Mouse (Mus musculus): ENCODE results near the gene Tnfrsf8.
"Not testable (repeated sequence)": the region's sequence is repeated elsewhere in the genome, so short reads cannot be mapped to it uniquely, and the experiment has no call there.

Gene Tnfrsf8

DNA sequence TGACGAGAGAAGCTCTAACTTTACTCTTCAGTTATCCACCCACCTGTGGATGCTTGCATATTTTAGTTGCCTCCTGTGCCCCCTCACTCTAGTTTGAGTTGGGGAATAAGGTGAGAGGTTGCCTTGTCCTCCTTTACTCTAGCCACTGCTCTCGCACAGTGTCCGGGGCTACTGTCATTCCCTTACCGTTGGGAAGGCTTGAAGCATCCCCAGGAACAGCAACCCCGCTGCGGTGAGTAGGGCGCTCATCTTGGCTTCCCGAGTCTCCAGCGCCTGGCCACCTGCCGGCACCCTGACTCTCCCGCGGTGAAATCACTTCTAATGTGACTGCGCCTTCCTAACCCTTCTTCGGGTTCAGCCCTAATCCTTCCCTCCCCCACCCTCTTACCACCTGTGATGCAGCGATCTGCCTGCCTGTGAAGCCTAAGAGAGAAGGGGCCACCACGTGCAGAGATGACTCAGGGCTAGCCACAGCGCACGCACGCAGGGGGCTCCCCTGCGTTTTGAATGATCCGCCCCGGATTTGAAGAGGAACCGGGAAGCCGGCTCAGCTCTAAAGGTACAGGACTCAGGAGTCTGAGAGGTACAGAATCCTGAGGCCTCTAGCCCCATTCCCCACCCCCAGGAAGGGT, at the start of gene Tnfrsf8:
TSS of gene Tnfrsf8 (minus strand) at position 329 of the 632 bp plus-strand sequence.
- in situ Hi-C loops (cut with MboI) = no loop called here

DNA sequence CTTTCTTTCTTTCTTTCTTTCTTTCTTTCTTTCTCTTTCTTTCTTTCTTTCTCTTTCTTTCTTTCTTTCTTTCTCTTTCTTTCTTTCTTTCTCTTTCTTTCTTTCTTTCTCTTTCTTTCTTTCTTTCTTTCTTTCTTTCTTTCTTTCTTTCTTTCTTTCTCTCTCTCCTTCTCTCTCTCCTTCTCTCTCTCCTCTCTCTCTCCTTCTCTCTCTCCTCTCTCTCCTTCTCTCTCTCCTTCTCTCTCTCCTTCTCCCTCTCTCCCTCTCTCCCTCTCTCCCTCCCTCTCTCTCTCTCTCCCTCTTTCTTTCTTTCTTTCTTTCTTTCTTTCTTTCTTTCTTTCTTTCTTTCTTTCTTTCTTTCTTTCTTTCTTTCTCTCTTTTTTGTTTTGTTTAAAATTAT, 46.7 kb upstream of the Tnfrsf8 start:
- in situ Hi-C loops (cut with MboI) = not testable (repeated sequence)

GRCm38 (mm10) chr4:145361065-145361464, 46.1 kb upstream of the Tnfrsf8 start:
- in situ Hi-C loops (cut with MboI) = no loop called here

- in situ Hi-C loops (cut with MboI) = no loop called here
Observed at GRCm38 (mm10) chr4:145360567-145360966, 45.6 kb upstream of the Tnfrsf8 start.

DNA sequence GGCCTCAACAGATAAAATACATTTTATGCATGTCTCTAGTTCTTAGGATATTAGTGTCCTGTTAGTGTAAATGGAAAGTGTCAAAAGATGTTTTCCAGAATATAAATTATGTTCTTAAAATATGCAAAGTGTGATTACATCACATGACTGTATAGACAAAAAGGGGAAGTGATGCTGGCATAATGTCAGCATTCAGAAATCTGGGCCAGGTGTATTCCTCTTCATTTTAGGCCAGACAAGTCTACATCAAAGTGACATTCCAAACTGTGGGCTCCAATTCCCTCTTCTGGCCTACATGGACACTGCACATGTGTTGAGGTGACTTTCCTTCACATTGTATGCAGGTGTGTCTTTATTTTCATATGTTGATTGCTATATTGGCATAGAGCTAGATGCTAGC, 41.3 kb upstream of the Tnfrsf8 start:
- in situ Hi-C loops (cut with MboI) = no loop called here

- in situ Hi-C loops (cut with MboI) = no loop called here
Observed at GRCm38 (mm10) chr4:145353855-145354254, 38.9 kb upstream of the Tnfrsf8 start.

DNA sequence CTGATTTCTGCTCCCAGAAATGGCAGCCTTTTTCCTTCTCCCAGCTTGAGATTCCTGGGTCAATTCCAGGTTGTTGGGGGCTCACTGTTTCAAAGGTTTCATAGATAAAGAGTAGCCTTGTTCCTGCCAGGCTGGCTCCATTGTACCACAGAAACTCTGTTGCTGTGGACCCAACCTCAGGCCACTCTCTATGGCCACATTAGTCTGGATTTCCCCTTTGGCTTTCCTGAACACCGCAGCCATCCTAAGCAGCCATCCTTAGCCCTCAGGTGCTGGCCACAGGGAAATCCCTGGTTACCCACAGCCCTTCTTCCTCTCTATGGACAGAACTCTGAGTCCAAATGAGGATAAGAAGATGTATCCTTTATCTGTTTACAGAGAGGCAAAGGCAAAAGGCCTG, 30.0 kb upstream of the Tnfrsf8 start:
- in situ Hi-C loops (cut with MboI) = no loop called here

DNA sequence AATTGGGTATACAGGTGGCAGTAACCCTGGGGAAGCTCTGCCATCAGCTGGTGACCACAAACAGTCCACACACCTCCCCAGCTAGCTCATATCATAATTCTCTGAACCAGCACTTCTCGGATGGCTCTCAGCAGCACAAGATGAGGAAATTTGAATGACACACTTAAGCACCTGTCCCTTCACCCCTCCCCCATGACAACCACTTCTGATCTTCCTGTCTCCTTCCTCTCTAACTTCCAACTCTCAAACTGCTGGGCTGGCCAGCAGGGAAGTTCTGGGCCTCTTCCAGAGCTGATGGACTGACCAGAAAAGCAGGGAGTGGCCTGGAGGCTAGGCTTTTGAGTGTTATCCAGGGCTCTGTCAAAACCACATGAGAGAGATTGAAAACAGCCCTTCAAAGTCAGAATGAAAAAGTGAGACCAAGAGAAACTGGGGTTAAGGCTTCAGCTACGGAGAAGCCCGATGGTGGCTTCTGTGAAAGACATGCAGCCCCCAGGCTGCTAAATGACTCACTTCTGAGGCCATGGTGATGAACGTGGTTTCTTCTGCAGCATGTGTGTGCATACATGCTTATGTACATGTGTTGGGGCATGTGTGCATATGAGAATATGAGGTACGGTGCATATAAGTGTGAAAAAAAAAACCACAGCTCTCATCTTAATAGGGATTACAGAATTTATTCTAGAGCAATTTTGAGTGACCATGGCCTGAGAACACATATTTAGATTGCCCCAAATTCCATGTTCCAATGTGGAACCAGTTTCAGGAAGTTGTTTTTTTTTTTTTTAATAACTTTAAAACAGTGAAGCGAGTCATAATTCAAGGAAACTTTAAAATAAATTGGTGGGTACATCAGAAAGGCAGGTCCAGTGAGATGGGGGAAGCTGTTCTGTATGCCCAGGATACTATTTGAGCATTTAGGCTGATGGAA, 27.2 kb upstream of the Tnfrsf8 start:
- in situ Hi-C loops (cut with MboI) = no loop called here

DNA sequence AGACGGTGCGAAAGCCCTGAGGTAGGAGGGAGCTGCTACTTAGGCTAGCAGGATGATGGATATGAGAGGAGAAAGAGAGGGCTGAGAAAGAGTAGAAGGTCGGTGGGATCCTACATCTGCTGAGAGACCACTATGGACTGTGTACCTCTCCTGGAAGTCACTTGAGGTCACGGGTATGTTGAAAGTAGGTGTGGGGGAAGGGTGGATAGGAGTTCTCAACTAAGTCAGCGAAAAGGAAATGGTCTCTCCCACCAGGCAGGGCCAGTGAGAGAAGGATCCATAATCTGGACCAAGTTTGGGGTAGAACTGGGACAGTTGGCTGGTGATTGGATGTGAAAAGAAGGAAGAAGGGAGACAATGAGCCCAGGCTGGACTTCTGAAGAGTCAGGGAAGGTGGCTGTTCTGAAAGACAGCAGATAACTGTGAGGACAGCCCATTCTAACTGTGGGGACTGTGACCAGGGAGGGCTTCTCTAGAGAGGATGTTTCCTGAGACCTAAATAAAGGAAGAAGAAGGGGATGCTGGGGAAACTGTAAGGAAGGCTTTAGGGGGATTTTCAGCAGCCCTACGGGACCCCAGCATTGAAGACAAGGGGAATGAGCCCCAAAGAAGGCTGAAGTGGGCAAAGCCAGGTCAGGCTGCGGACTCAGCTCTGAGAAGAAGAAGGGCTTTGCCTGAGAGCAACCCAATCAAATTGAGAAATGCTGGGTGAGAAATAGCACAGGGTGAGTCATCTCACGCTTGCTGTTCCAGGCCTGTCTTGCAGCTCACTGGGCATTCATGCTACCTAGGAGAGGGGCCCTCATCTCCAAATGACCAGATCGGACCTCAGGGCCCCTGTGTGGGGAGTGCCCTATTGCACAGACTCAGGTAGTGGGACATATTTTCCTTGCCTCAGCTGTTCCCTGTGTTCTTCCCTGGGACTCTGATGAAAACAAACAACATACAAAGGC, 23.2 kb upstream of the Tnfrsf8 start:
- in situ Hi-C loops (cut with MboI) = no loop called here

- in situ Hi-C loops (cut with MboI) = no loop called here
Observed at GRCm38 (mm10) chr4:145336587-145336986, 21.6 kb upstream of the Tnfrsf8 start.

DNA sequence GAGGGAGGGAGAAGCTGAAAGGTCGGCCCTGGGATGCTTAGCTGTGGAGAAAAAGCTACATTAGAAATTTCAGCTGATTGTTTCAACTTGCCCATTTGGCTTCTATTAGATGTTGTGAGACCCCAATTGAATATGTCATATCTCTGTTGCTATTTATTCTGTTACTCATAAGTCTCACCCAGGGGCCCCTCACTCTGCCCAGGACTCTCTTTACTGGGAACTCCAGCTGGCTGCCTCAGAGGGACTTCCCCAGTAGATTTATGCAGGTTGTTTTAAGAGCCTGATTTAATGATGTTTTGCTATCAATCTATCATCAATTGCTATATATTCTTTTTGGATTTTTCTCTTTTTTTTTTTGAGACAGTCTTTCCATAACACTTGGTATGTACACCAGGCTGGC, 21.1 kb upstream of the Tnfrsf8 start:
- in situ Hi-C loops (cut with MboI) = no loop called here

DNA sequence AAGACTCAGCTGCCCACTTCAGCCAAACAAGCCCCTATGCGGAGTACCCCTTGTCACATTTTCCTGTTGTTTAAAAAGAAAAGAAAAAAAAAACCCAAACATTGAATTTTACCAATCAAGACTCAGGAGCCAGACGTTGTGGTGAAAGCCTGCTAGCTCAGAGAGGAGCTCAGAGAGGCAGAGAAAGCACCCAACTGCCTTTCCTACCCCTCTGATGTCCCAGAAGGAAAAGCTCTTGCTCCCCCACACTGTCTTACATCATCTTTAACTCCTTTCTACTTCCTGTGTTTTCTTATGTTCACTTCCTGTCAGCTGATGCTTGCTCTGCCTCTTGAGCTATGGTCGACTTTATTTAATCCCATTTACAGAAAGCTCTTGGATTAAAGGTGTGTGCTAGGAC, 8.7 kb upstream of the Tnfrsf8 start:
- in situ Hi-C loops (cut with MboI) = no loop called here

- in situ Hi-C loops (cut with MboI) = no loop called here
Observed at GRCm38 (mm10) chr4:145322995-145323627, 8.1 kb upstream of the Tnfrsf8 start.

DNA sequence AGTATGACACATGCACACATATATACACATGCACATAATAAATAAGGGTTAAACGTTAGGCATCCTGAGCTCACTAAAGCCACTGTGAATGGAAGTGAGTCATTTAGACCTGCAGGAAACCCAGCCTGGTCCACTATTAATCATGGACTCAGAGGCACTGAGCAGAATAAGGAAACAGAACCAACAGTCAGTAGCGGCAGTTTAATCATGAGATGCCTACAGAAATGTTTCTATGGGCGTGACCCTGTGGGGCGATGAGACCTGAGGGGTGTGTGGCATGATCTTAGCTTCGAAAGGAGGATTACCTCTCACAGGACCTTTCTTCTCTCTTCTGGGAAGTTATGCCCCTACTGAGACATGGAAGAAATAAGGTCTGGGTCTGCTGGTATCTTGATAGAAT, 7.2 kb upstream of the Tnfrsf8 start:
- in situ Hi-C loops (cut with MboI) = no loop called here

- in situ Hi-C loops (cut with MboI) = no loop called here
Observed at GRCm38 (mm10) chr4:145320624-145321023, 5.7 kb upstream of the Tnfrsf8 start.

- in situ Hi-C loops (cut with MboI) = no loop called here
Observed at GRCm38 (mm10) chr4:145319274-145320226, 4.6 kb upstream of the Tnfrsf8 start.

DNA sequence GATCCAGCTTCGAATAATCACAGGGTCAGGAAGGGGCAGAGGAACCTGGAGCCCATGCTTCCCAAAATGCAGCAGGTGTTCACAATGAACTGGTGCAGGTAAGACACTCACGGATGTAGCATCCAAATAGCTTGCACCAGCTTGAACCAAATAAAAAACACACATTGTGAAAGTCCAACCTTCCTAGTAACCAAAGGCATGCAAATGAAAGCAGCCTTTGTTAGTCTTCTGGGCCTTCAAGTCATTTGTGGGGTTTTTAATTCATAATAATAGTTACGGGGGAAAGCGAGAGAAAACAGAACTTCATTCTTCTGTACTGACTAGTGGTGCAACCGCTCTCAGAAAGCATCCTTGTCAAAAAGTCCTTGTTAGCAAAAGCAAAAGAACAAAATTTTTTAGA, 1.7 kb upstream of the Tnfrsf8 start:
- in situ Hi-C loops (cut with MboI) = no loop called here

DNA sequence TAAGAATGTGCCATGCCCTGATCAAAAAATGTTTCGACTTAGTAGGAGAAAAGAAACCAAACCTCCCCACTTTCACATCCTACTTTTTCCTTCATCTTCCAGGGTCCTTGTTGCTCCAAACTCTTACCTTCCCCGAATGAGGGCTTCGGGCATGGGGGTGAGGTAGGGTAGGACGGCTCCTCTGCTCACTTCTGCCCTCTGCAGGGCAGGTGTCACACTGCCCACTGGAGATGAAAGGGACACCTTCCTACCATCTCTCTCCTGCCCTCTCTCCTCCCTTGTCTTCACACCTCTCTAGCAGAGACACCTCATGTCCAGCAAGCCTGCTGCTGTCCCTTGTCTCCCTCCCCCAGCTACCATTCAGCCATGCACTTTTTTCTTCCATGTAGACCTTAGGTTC, 998 bp downstream of the Tnfrsf8 start:
- in situ Hi-C loops (cut with MboI) = no loop called here

- in situ Hi-C loops (cut with MboI) = no loop called here
Observed at GRCm38 (mm10) chr4:145313256-145313655, 1.7 kb downstream of the Tnfrsf8 start.

DNA sequence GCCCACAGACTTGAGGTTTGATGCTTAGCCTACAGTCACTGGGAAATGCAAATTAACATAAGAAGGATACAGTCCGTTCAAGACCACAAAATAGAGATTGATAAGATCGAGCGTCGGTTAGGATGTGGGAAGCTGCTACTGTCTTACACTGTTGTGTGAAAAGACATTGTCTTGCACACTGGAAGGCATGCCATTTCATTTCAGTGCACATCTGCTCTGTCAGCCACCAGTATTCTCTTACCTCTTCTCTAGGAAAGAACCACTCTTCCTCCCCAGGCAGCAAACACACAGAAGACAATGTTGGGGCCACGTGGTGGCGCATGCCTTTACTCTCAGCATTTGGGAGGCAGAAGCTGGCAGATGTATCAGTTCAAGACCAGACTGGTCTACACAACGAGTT, 2.4 kb downstream of the Tnfrsf8 start:
- in situ Hi-C loops (cut with MboI) = no loop called here

DNA sequence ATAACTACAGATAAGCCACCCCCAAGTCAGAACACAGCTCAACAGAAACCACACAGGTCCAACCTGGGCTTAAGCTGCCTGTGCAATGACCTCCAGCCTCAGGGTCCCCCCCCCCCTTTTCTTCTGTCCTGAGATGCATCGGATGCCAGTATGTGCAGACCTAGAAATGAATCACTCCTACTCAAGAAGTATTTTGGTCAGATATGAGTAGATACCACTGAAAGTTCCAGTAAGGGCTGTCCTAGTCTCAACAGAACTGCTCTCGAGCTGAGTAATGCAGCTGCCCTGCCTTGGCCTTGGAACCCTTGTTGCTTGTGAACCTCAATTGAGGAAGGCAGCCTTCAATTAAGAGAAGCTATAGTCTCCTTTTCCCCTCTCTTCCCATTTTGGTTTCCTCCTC, 4.1 kb downstream of the Tnfrsf8 start:
- in situ Hi-C loops (cut with MboI) = no loop called here

Data from mature B cell (primary cell).